17 mouse cellular contexts compared by ENCODE assay signal in genomic region chr4:38224512-38224911, GRCm38 (mm10).
DNase-seq lines count a peak whose midpoint lies in the region; ATAC-seq and TF ChIP-seq lines count a peak whose summit lies in the region.
"Had no signal": no experiment of that assay in that cellular context is flagged by ENCODE, and none has a peak within 500 bp of the region (broad histone marks: within the 10 kb centered on the region; RNA-seq: fewer than 3 reads in every experiment).

No protein-coding gene starts in this region.

- no peak overlapping the region for H3K9ac ChIP-seq in heart, embryonic 12.5 days
- H3K9ac ChIP-seq: embryonic facial prominence, embryonic 13.5 days; heart, embryonic 15.5 days; liver, postnatal 0 days; neural tube, embryonic 13.5 days had no signal

- no peak overlapping the region for H3K4me3 ChIP-seq in heart, embryonic 12.5 days
- H3K4me3 ChIP-seq: embryonic facial prominence, embryonic 13.5 days; gastrocnemius, adult 2 months; heart, embryonic 15.5 days; neural tube, embryonic 13.5 days had no signal

- no peaks in the 10 kb centered on the region for H3K36me3 ChIP-seq in heart, embryonic 12.5 days
- H3K36me3 ChIP-seq: embryonic facial prominence, embryonic 13.5 days; heart, embryonic 15.5 days; neural tube, embryonic 13.5 days had no signal

- TF ChIP-seq CTCF in brain, embryonic 14.5 days (IDR thresholded peaks at IDR 0.05; ENCODE audit: borderline replicate concordance, extremely low read depth, insufficient read depth, insufficient read length): no peak

- no peaks in the 10 kb centered on the region for H3K4me1 ChIP-seq in heart, embryonic 12.5 days (replicated peaks)
- H3K4me1 ChIP-seq: embryonic facial prominence, embryonic 13.5 days; heart, embryonic 15.5 days; neural tube, embryonic 13.5 days had no signal

- 73% methylated on average over 2 of the region's 2 CpGs for WGBS in heart, embryonic 12.5 days

- no peak for ATAC-seq in heart, embryonic 12.5 days (ENCODE audit: insufficient number of reproducible peaks, low FRiP score)
- ATAC-seq: liver, postnatal 0 days had no signal

- H3K9me3 ChIP-seq in heart, embryonic 12.5 days (replicated peaks): no peaks in the 10 kb centered on the region
- H3K9me3 ChIP-seq: embryonic facial prominence, embryonic 13.5 days; heart, embryonic 15.5 days; neural tube, embryonic 13.5 days had no signal

- no peak for TF ChIP-seq POLR2A in brain, embryonic 14.5 days (IDR thresholded peaks at IDR 0.05; ENCODE audit: borderline replicate concordance, extremely low read depth, insufficient read depth, insufficient read length, poor library complexity, severe bottlenecking)

- peak; percentile 78 for DNase-seq in heart, adult 11 months
- DNase-seq in brain, embryonic 14.5 days (ENCODE audit: low read depth): peak; percentile 82
- peak; percentile 49 for DNase-seq in layer of hippocampus, adult 11-12 months (ENCODE audit: low spot score)
- DNase-seq in layer of hippocampus, postnatal 25 days (ENCODE audit: extremely low spot score in 1 of 2, low spot score in 1 of 2): peak; percentile 21 to 48
- no peak for DNase-seq in T-cell, adult 2 months (ENCODE audit: low spot score)
- DNase-seq in urinary bladder, postnatal 36 days (ENCODE audit: low spot score in 2 of 2): no peak
- DNase-seq: cerebellum, adult 2 months; gastrocnemius, adult 2 months; heart, adult 18-20 months; kidney, adult 2 months; kidney, postnatal 25 days; liver; liver, postnatal 0 days had no signal

- H3K4me2 ChIP-seq in heart, embryonic 12.5 days: no peak overlapping the region
- H3K4me2 ChIP-seq: embryonic facial prominence, embryonic 13.5 days; heart, embryonic 15.5 days; neural tube, embryonic 13.5 days had no signal

- no peaks in the 10 kb centered on the region for H3K27me3 ChIP-seq in heart, embryonic 12.5 days (replicated peaks)
- H3K27me3 ChIP-seq: embryonic facial prominence, embryonic 13.5 days; heart, embryonic 15.5 days; neural tube, embryonic 13.5 days had no signal

- no peak overlapping the region for H3K27ac ChIP-seq in heart, embryonic 12.5 days (ENCODE audit: poor library complexity, severe bottlenecking)
- H3K27ac ChIP-seq: embryonic facial prominence, embryonic 13.5 days; gastrocnemius, adult 2 months; heart, embryonic 15.5 days; neural tube, embryonic 13.5 days had no signal

Comparison
In these comparisons a context has a peak if more than half of its experiments do, and no peak if none do; other contexts are left out.
1. DNase-seq: peak in heart, adult 11 months (single experiment), brain, embryonic 14.5 days (single experiment), layer of hippocampus, adult 11-12 months (single experiment) and layer of hippocampus, postnatal 25 days (2 of 2); none in T-cell, adult 2 months (single experiment) and urinary bladder, postnatal 36 days (0 of 2).